Mouse (Mus musculus): ENCODE measurements around the gene Tmem30c. TPM values are rescaled to one million over a fixed set of nuclear protein-coding genes. Genes with fewer than 3 reads are reported as not detected.
"Not testable (repeated sequence)": the region's sequence is repeated elsewhere in the genome, so short reads cannot be mapped to it uniquely, and the experiment has no call there.

Tmem30c gene
- polyA plus RNA-seq, 1 experiment from 2014 or later, result 0.26 TPM

- 95% methylated on average over 3 of the region's 3 CpGs for WGBS
- Histone ChIP-seq H3K27ac (no peak overlapping the region), H3K9me3 (replicated peaks) (no peaks in the 10 kb centered on the region), H3K4me1 (no peaks in the 10 kb centered on the region), H3K27me3 (0 out of 2 replicates have a peak, but pooled peaks cover 6% of the 10 kb centered on the region), H3K4me2 (no peak overlapping the region), H3K9ac (no peak overlapping the region), H3K36me3 (ENCODE audit: poor library complexity, severe bottlenecking) (no peaks in the 10 kb centered on the region), H3K4me3 (no peak overlapping the region)
- no peak for ATAC-seq
Observed at GRCm38 (mm10) chr16:57246596-57246995, 46.1 kb downstream of the Tmem30c start.

DNA sequence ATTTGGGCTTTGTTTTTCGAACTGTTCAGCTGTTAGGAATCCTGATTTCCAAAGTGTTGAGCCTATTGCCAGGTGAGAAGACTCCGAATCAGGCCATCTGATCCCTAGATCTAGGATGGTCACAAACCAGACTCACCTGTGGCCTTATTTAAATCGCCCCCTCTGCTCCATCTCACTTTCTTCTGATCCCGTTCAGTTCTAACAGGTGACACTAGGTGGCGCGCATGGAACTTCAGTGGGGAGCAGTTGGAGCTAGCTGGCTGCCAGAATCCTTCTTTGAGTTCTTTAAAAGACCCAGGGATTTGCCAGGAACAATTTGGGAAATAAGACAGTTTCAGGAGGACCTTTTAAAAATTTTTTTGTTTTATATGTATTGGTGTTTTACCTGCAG lies 48.8 kb downstream of the Tmem30c start:
- Histone ChIP-seq H3K9ac (no peak overlapping the region), H3K27me3 (0 out of 2 replicates have a peak, but pooled peaks cover 6% of the 10 kb centered on the region), H3K9me3 (replicated peaks) (no peaks in the 10 kb centered on the region), H3K36me3 (ENCODE audit: poor library complexity, severe bottlenecking) (no peaks in the 10 kb centered on the region), H3K27ac (no peak overlapping the region), H3K4me3 (no peak overlapping the region), H3K4me1 (no peaks in the 10 kb centered on the region), H3K4me2 (no peak overlapping the region)
- ATAC-seq, result peak; percentile 83
- WGBS, result 16% methylated on average over 6 of the region's 6 CpGs

GRCm38 (mm10) chr16:57243205-57243857 lies 49.3 kb downstream of the Tmem30c start:
- WGBS, result 65% methylated on average over 10 of the region's 10 CpGs
- H3K36me3 ChIP-seq (ENCODE audit: poor library complexity, severe bottlenecking), result no peaks in the 10 kb centered on the region
- H3K9me3 ChIP-seq (replicated peaks), result no peaks in the 10 kb centered on the region
- H3K4me1 ChIP-seq, result no peaks in the 10 kb centered on the region
- H3K27me3 ChIP-seq, result 0 out of 2 replicates have a peak, but pooled peaks cover 6% of the 10 kb centered on the region
- H3K27ac ChIP-seq, result no peak overlapping the region
- no peak overlapping the region for H3K4me3 ChIP-seq
- no peak overlapping the region for H3K9ac ChIP-seq
- peak; percentile 33 for ATAC-seq
- no peak overlapping the region for H3K4me2 ChIP-seq

DNA sequence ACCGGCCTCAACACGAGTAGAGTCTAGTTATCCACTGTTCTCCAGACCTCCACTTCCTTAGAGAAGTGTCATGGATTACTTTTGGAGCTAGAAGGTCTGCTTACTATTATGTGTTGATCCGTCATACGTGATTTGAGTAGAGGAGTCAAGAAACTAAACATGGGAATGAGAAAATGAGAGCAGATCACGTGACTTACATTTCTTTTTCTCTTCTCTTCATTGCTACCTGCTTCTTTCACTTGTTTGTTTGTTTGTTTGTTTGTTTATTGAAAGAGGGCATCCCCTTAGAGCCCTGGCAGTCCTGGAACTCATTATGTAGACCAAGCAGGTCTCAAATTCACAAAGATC lies 49.8 kb downstream of the Tmem30c start:
- no peaks in the 10 kb centered on the region for H3K9me3 ChIP-seq (replicated peaks)
- H3K27me3 ChIP-seq, result 0 out of 2 replicates have a peak, but pooled peaks cover 6% of the 10 kb centered on the region
- H3K36me3 ChIP-seq (ENCODE audit: poor library complexity, severe bottlenecking), result no peaks in the 10 kb centered on the region
- no peak overlapping the region for H3K9ac ChIP-seq
- no peak for ATAC-seq
- H3K4me2 ChIP-seq, result no peak overlapping the region
- WGBS, result 90% methylated on average over 5 of the region's 5 CpGs
- no peak overlapping the region for H3K4me3 ChIP-seq
- no peak overlapping the region for H3K27ac ChIP-seq
- H3K4me1 ChIP-seq, result no peaks in the 10 kb centered on the region

DNA sequence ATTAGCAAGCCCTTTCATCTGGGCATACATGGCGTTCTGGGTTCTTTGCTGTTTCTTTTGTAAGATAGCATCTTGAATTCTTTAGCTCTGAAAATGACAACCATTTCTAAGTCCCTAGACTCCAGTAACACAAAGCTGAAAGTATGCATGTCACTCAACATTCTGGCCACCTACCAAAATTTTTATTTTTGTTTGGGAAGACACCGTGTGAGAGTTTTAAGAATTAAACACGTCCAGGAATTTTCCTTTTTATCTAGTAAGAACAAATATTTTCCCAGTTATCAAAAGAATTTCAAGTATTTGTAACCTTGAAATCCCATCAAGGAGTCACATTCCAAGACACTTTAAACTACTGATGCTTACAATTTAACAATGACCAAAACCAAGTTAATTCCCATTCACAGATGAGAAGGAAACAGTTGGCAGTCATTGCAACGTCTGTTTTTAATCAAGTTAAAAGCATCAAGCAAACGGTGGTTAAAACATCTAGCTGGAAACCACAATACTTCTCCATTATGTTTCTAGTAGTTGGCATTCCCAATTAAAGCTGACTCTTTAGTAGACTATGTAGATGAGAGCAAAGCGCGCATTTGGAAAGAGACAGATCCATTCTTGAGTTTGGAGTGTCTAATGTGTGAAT lies 56.7 kb downstream of the Tmem30c start:
- Histone ChIP-seq H3K27me3 (no peaks in the 10 kb centered on the region), H3K4me2 (no peak overlapping the region), H3K4me1 (no peaks in the 10 kb centered on the region), H3K36me3 (ENCODE audit: poor library complexity, severe bottlenecking) (no peaks in the 10 kb centered on the region), H3K27ac (no peak overlapping the region), H3K4me3 (no peak overlapping the region), H3K9me3 (replicated peaks) (no peaks in the 10 kb centered on the region), H3K9ac (no peak overlapping the region)
- WGBS, result 67% methylated on average over 7 of the region's 7 CpGs
- no peak for ATAC-seq

GRCm38 (mm10) chr16:57231937-57232310 lies 60.7 kb downstream of the Tmem30c start:
- WGBS, result 70% methylated on average over 4 of the region's 5 CpGs
- Histone ChIP-seq H3K4me3 (peak overlapping the region; percentile 83; the same call in 1 of the 2 replicates), H3K4me2 (peak overlapping the region; percentile 69)
- not testable (repeated sequence) for H3K36me3 ChIP-seq (ENCODE audit: poor library complexity, severe bottlenecking); H3K9me3 ChIP-seq (replicated peaks); H3K4me1 ChIP-seq; H3K9ac ChIP-seq; H3K27me3 ChIP-seq; ATAC-seq; H3K27ac ChIP-seq

GRCm38 (mm10) chr16:57231089-57231936 lies 61.4 kb downstream of the Tmem30c start, which contains the start of gene Tbc1d23:
Tbc1d23 (minus strand) TSS chr16:57231504.
- Histone ChIP-seq H3K9ac (peak within 1 kb of the TSS; percentile 85), H3K4me3 (peak within 1 kb of the TSS; percentile 83)
- WGBS, result under 1% methylated on average over 42 of the region's 42 CpGs

DNA sequence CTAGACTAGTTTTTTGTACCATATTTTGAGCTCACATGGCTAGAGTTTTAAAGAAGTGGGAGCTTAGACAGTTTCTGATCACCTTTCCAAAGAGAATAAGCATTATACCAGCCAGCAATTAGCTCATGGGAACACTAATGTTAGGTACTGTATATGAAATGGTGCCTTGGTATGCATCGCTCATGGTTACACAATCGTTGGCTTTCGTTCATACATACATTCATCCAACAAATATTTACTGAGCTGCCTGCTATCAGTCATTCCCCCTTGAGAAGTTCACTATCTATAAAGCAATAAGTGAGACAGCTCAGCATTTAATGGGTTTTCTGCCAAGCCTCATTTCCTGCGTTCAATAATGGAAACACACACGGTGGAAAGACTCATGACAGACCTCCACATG lies 66.2 kb downstream of the Tmem30c start:
- 95% methylated on average over 5 of the region's 5 CpGs for WGBS
- Histone ChIP-seq H3K9ac (no peak overlapping the region), H3K36me3 (ENCODE audit: poor library complexity, severe bottlenecking) (no peaks in the 10 kb centered on the region), H3K4me3 (no peak overlapping the region), H3K4me2 (no peak overlapping the region), H3K4me1 (peaks cover 8% of the 10 kb centered on the region), H3K27me3 (no peaks in the 10 kb centered on the region), H3K27ac (no peak overlapping the region), H3K9me3 (replicated peaks) (no peaks in the 10 kb centered on the region)
- no peak for ATAC-seq

More at GRCm38 (mm10) chr16:57231089-57231936, 61.4 kb downstream of the Tmem30c start, which contains the start of gene Tbc1d23:
- Histone ChIP-seq H3K9me3 (replicated peaks) (no peaks in the 10 kb centered on the region), H3K36me3 (ENCODE audit: poor library complexity, severe bottlenecking) (no peaks in the 10 kb centered on the region), H3K4me1 (peaks cover 8% of the 10 kb centered on the region), H3K27ac (peak within 1 kb of the TSS; percentile 46), H3K4me2 (peak within 1 kb of the TSS; percentile 69), H3K27me3 (no peaks in the 10 kb centered on the region)
- ATAC-seq, result peak; percentile 99

DNA sequence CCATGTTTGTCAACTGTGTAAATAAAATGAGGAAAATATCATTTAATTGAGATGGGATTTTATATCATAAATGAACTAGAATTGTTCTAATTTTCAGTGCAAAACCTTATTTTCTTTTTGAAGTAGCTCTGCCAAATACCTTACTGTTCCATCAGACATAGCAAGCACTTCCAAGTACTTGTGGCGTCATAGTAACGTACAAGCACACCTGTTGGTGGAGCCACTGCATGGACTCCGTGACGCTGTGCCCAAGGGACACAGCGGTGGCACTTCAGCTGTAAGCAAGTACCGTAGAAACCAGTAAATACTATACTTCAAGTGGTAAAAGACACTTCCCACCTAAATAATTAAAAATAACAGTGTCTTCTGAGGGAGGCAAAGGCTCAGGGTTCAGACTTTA lies 72.3 kb downstream of the Tmem30c start:
- no peaks in the 10 kb centered on the region for H3K9me3 ChIP-seq (replicated peaks)
- ATAC-seq, result no peak
- no peaks in the 10 kb centered on the region for H3K27me3 ChIP-seq
- H3K27ac ChIP-seq, result no peak overlapping the region
- H3K36me3 ChIP-seq (ENCODE audit: poor library complexity, severe bottlenecking), result peaks cover 8% of the 10 kb centered on the region
- no peak overlapping the region for H3K4me3 ChIP-seq
- H3K9ac ChIP-seq, result no peak overlapping the region
- H3K4me1 ChIP-seq, result no peaks in the 10 kb centered on the region
- WGBS, result 96% methylated on average over 6 of the region's 6 CpGs
- H3K4me2 ChIP-seq, result no peak overlapping the region

Other genes starting within 250 kb of the Tmem30c start
- not detected in 2 replicates for gene Tmem45a2, start 221.5 kb downstream of the Tmem30c start, polyA plus RNA-seq (2015; fragmentation: Nextera tagmentation; extraction: Ambion mirVana)
- gene Tomm70a, start 171.2 kb downstream of the Tmem30c start, polyA plus RNA-seq (2015; fragmentation: Nextera tagmentation; extraction: Ambion mirVana), result 43.2 and 47.2 TPM in 2 replicates
- 45.4 and 51.9 TPM in 2 replicates for gene Nit2, start 125.5 kb downstream of the Tmem30c start, polyA plus RNA-seq (2015; fragmentation: Nextera tagmentation; extraction: Ambion mirVana)
- gene Tbc1d23, start 61.4 kb downstream of the Tmem30c start, polyA plus RNA-seq (2015; fragmentation: Nextera tagmentation; extraction: Ambion mirVana), result 26.5 and 27.4 TPM in 2 replicates
- 1.9 and 2.6 TPM in 2 replicates for gene Filip1l, start 60.2 kb upstream of the Tmem30c start, polyA plus RNA-seq (2015; fragmentation: Nextera tagmentation; extraction: Ambion mirVana)

All from forebrain, embryonic 13.5 days (tissue).